Mouse (Mus musculus) bone marrow macrophage, adult 2 months (primary cell): ENCODE measurements around the gene Mrpl18. TPM values are rescaled to one million over a fixed set of nuclear protein-coding genes. Genes with fewer than 3 reads are reported as not detected.
A peak's percentile ranks its signal among the peaks of the same experiment; 100 is the strongest.
"Not testable (repeated sequence)": the region's sequence is repeated elsewhere in the genome, so short reads cannot be mapped to it uniquely, and the experiment has no call there.

Source experiments
- H3K27ac ChIP-seq: 2 replicates; pipeline ENCODE4 v1.5.1; 2012; ENCODE audit warnings: low read depth, low read length; ENCODE audit not compliant: insufficient read depth
- H3K4me1 ChIP-seq: 2 replicates; pipeline ENCODE4 v1.6.1; 2012; ENCODE audit warnings: low read length; ENCODE audit not compliant: control insufficient read depth, insufficient read depth
- H3K4me3 ChIP-seq: 2 replicates; pipeline ENCODE4 v1.5.1; 2012; ENCODE audit warnings: mild to moderate bottlenecking, low read length, moderate library complexity; ENCODE audit not compliant: insufficient read depth
- CTCF ChIP-seq: IDR thresholded peaks from 2 replicates; pipeline ENCODE4 v1.5.1; 2012; ENCODE audit warnings: low read depth, mild to moderate bottlenecking, low read length, moderate library complexity
- POLR2A ChIP-seq: IDR thresholded peaks from 2 replicates; pipeline ENCODE4 v1.6.1; 2012; ENCODE audit warnings: mild to moderate bottlenecking, low read depth, low read length, borderline replicate concordance
- polyA plus RNA-seq: library from polyadenylated mRNA; stranded (reverse); fragments of >200 nt; gene quantifications from 2 replicates; pipeline ENCODE4 v1.2.4, GENCODE M21; 2012; ENCODE audit not compliant: missing spikeins, insufficient read depth, insufficient read length

Mrpl18 gene
- polyA plus RNA-seq, 1 experiment, result 44.7 TPM

DNA sequence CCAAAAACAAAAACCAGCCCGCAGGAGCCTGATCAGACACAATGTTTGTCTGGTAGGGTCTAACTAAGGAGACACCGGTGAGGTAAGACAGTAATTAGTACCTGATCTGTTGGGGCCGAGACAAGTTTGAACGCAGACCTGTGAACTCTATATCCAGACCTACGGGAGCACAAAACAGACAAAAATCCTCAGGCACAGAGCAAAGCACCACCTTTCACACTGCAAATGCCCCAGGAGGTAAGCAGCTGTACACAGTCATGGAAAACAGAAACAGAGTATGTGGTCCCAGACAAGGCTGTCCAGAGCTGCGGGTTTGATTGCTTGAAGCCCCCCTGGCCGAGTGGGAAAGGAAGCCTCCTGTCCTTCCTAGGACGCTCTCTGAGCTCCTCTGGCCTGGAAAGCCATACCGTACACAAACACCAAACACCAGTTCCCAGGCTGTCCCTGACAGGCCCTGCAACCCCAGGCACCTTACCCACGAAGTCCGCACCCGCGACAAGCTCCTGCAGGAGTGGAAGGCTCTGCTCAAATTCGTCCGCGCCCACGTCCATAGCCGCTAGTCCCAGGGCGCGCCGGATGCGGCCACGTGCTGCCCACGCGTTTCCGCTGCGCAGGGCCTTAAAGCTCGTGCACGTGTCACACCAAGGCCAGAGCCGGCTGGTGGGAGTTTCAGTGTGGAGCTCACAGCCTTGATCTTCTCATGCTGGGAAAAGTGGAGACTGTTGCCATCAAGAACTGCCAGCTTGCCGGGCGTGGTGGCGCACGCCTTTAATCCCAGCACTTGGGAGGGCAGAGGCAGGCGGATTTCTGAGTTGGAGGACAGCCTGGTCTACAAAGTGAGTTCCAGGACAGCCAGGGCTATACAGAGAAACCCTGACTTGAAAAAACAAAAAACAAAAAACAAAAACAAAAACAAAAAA is 6.5 kb downstream of the Mrpl18 start, which contains the start of gene Pnldc1:
Gene Pnldc1 (minus strand): TSS at position 870 of the 920 bp plus-strand sequence.
- TF ChIP-seq CTCF (no peak), POLR2A (no peak)
- Histone ChIP-seq H3K4me3 (no peak within 1 kb of the TSS), H3K4me1 (no peaks in the 10 kb centered on the region)

DNA sequence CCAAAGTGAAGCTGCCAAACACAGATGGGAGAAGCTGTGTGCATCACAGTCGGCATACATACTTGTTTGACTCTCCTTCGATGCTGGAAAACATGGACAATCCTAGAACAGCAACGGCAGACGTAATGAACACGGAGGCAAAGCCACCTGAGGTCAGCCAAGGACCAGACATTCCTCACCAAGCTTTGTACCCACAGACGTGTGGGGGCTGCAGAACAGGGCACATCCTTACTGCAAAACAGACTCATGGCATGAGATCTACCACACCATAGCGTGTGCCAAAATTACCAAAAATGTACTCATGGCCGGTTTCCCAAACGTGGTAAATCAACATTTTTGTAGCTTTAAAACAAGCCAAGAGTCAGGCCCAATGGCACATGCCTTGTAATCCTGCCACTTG is 9.7 kb downstream of the Mrpl18 start:
- TF ChIP-seq CTCF (no peak), POLR2A (no peak)
- Histone ChIP-seq H3K27ac (no peak overlapping the region), H3K4me3 (no peak overlapping the region)

More for the DNA sequence above, 6.5 kb downstream of the Mrpl18 start, which contains the start of gene Pnldc1:
- no peak within 1 kb of the TSS for H3K27ac ChIP-seq

DNA sequence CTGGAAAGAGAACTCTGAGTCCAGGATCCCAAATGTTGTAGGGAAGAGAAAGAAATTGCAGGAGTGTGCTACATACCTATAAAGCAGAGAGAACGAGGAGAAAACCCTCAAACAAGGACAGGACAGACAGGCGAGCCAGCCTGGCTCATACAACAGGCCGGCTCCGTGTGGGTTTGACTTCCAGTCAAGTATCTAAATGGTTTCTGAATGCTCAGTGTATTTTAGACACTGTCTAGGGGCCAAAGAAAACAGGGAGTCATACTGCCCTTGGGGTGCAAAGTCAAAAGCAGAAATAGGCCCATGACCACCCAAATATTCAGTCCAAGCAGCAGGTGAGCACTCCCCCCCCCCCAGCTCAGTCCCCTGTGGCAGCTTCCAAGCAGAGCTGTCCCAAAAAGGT is 10.3 kb downstream of the Mrpl18 start:
- TF ChIP-seq CTCF (no peak), POLR2A (no peak)
- Histone ChIP-seq H3K27ac (no peak overlapping the region), H3K4me1 (peaks cover 3% of the 10 kb centered on the region), H3K4me3 (no peak overlapping the region)

More for the DNA sequence above, 9.7 kb downstream of the Mrpl18 start:
- peaks cover 3% of the 10 kb centered on the region for H3K4me1 ChIP-seq

DNA sequence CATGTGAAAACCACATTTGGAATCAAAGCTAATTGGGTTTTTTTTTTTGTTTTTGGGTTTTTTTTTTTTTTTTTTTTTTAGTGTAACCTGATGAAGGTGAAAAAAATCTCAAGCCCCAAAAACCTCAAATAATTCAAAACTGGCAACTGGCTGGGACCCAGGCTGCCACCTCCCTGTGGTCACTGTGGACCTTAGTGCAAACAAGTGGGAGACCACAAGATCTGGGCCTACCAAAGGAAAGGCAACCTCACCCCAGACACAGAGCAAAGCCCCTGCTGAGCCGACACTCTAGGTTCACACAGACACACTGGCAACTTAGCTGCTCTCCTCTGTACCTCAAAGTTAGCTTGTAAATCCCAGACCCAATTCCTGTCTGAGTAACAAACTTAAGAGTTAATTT is 11.8 kb downstream of the Mrpl18 start:
- Histone ChIP-seq H3K4me1 (peaks cover 3% of the 10 kb centered on the region), H3K4me3 (no peak overlapping the region), H3K27ac (peak overlapping the region; percentile 46; the same call in 1 of the 2 replicates)
- TF ChIP-seq POLR2A (no peak), CTCF (no peak)

DNA sequence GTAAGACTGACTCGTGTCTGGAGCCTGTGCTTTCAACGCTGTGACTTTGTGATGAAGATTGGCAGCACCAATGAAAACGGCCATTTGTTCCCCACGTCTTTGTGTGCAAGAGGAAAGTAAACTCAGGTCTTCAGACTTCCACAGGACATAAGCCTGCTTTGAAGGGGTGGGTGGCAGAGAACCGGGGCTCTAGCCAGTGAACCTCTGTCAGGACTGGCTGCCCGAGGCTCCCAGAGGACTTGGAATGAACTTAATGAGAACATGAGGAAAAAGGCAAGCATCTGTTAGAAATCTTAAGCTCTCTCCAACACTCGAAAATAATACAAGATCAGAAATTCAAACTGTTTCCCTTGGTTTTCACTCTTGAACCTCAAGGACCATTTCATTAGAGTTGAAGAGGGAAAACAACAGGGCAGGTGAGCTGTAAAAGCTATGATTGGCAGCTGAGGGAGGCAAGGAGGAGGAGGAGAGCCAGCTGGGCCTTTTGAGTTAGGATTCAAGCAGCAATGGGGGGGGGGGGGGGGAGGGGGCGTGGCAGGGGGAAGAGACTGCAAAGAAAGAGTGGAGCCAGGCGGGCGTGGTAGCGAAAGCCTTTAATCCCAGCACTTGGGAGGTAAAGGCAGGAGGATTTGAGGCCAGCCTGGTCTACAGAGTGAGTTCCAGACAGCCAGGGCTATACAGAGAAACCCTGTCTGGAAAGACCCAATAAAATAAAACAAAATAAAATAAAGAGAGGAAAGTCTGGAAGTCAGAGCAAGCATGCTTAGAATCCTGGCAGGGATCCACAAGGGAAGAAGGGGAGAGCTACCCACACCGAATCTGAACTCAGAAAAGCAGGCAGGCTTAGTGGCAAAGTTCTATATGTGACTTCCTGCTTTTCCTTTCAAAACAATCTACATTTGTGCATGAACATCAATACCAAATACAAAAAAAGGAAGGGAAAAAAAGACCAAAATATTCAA is 12.5 kb downstream of the Mrpl18 start:
- no peak overlapping the region for H3K4me3 ChIP-seq
- peak overlapping the region; percentile 28; the same call in 1 of the 2 replicates for H3K27ac ChIP-seq
- TF ChIP-seq POLR2A, result no peak
- no peak for TF ChIP-seq CTCF
- peaks cover 3% of the 10 kb centered on the region for H3K4me1 ChIP-seq

DNA sequence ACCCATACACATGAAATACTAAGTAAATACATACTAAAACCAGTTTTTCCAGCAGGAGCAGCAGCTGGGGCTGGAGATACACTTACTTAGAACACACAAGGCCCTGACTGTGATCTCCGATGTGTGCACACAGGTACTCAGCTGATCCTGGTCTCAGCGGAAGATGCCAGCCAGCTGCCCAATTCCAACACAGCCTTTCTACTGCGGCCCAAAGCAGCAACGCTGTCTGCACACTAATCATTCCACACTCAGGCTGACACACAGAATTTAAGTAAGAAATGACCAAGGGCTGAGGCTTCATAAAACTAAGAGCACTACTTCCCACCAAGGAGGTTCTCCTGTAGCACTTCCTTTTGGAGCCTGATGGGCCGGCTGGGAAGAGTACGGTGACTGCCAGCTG is 13.9 kb downstream of the Mrpl18 start:
- Histone ChIP-seq H3K4me3 (no peak overlapping the region), H3K27ac (no peak overlapping the region), H3K4me1 (peaks cover 3% of the 10 kb centered on the region)
- no peak for TF ChIP-seq POLR2A
- no peak for TF ChIP-seq CTCF

DNA sequence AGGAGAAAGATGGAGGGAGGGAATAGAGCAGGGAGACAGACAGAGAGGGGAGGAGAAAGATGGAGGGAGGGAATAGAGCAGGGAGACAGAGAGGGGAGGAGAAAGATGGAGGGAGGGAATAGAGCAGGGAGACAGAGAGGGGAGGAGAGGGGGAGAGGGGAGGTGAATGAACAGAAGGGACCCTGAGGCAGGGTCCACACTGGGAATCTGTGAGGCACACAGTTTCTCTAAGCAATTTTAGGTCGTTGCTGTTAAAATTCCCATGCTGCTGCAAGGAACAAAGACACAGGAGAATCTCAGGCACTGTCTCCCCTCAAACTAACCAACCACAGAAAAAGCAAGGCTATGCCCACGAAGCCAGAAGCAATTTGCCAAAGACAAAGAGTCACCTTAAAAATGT is 17.5 kb downstream of the Mrpl18 start:
- H3K4me1 ChIP-seq, H3K4me3 ChIP-seq, H3K27ac ChIP-seq: not testable (repeated sequence)

DNA sequence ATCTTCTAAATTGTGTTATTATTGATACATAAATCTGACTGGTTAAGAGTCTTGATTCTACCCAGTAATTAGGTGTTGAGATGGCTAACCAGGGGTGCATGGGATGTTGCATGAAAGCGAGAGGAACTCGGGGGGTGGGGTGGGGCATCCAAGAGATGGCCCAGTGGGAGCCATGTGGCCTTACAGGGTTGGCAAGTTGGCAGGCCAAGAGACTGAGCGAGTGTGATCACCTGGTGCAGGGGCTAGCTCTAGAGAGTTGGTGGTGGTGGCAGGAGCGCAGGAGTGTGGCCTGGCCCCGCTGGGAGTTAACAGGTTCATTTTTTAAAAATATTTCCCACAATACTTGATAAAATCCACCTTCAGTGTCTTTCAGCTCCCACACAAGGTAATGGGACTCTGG is 18.5 kb downstream of the Mrpl18 start:
- no peak for TF ChIP-seq POLR2A
- TF ChIP-seq CTCF, result no peak
- no peak overlapping the region for H3K4me3 ChIP-seq
- no peaks in the 10 kb centered on the region for H3K4me1 ChIP-seq
- H3K27ac ChIP-seq, result no peak overlapping the region

DNA sequence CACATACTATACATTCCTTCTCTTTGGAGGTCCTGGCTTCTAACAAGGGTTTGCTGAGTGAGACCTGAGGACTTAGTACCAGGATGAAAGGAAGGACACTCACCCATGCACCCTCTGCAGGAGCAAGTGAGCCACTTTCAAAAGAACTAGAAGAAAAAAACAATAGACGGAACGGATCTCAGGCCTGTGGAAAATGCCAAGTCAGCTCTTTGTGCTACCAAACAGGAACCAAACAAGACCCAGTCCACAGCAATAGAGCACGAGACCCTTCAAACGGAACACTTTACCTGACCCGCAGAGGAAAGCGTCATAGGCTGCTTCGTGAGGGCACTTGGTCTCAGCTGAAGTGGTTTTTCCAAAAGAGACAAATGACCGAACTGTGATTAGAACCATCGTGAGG is 24.1 kb downstream of the Mrpl18 start:
- Histone ChIP-seq H3K4me1 (no peaks in the 10 kb centered on the region), H3K4me3 (no peak overlapping the region), H3K27ac (no peak overlapping the region)
- no peak for TF ChIP-seq POLR2A
- TF ChIP-seq CTCF, result no peak
